Mouse (Mus musculus): ENCODE measurements around the gene Ryr2. TPM values are rescaled to one million over a fixed set of nuclear protein-coding genes. Genes with fewer than 3 reads are reported as not detected.

Gene Ryr2
- polyA plus RNA-seq, 1 experiment = 12.7 TPM

- DNase-seq (ENCODE audit: low read depth) = no peak
- TF ChIP-seq POLR2A (IDR thresholded peaks at IDR 0.05; ENCODE audit: borderline replicate concordance, extremely low read depth, insufficient read depth, insufficient read length, poor library complexity, severe bottlenecking) (no peak), CTCF (IDR thresholded peaks at IDR 0.05; ENCODE audit: borderline replicate concordance, extremely low read depth, insufficient read depth, insufficient read length) (no peak)
These were observed 201.6 kb downstream of the Ryr2 start for GRCm38 (mm10) chr13:11905126-11905525.

DNA sequence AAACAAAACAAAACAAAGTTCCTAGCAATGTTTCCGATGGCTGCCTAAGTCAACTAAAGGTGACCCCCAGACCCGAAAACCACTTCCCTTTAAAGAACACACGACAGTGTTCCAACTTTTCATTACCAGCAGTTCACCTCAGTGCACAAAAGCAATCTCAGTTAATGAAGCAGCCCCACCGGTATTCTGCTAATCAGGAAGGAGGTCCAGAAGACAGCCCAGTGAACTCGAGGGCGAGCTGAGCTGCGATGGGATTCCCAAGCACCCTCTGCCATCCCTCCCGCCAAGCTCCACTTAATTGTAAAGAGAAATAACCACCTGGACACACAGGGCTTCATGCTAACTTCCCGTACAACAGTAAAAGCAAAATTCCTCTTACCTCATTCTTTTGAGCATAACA, 203.5 kb downstream of the Ryr2 start:
- no peak for TF ChIP-seq CTCF (IDR thresholded peaks at IDR 0.05; ENCODE audit: borderline replicate concordance, extremely low read depth, insufficient read depth, insufficient read length)
- no peak for TF ChIP-seq POLR2A (IDR thresholded peaks at IDR 0.05; ENCODE audit: borderline replicate concordance, extremely low read depth, insufficient read depth, insufficient read length, poor library complexity, severe bottlenecking)
- DNase-seq (ENCODE audit: low read depth) = peak; percentile 32

DNA sequence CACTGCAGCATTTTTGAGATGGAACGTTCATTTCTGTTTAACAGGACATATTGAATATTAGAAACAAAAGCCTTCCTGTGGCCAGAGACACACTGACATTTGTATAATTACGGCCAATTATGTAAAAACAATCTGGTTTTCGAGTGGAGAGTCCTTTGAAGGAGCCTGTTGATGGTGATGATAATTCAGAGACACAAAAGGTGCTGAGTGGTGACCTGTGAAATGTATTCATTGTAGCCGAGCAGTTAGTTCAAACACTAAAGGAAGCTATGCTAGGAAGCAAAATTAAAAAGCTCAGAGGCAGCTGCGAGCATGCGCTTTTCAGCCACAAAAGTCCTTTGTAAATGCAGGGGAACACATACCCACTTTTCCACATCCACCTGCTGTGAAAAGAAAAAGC, 203.9 kb downstream of the Ryr2 start:
- no peak for TF ChIP-seq CTCF (IDR thresholded peaks at IDR 0.05; ENCODE audit: borderline replicate concordance, extremely low read depth, insufficient read depth, insufficient read length)
- TF ChIP-seq POLR2A (IDR thresholded peaks at IDR 0.05; ENCODE audit: borderline replicate concordance, extremely low read depth, insufficient read depth, insufficient read length, poor library complexity, severe bottlenecking) = no peak
- DNase-seq (ENCODE audit: low read depth) = peak; percentile 17

- no peak for DNase-seq (ENCODE audit: low read depth)
- TF ChIP-seq CTCF (IDR thresholded peaks at IDR 0.05; ENCODE audit: borderline replicate concordance, extremely low read depth, insufficient read depth, insufficient read length) = no peak
- TF ChIP-seq POLR2A (IDR thresholded peaks at IDR 0.05; ENCODE audit: borderline replicate concordance, extremely low read depth, insufficient read depth, insufficient read length, poor library complexity, severe bottlenecking) = no peak
These were observed 206.1 kb downstream of the Ryr2 start for GRCm38 (mm10) chr13:11900631-11901030.

DNA sequence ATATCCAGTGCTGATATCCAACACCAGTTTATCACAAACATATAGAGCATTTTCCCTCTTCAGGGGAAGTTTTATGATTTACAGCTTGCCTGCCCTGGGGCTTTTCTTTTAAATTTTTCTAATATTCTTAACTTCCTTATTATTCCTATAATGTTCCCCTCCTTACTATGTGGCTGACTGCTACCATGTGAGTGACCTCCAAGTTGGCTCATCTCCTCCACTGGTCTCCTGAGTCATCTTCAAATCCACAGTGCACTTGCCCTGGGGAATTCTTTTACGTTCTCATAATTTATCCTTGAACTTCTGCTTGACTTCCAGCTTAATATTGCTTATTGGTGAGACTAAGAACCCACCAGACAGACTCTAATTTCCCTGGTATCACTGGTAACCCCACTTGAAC, 211.1 kb downstream of the Ryr2 start:
- TF ChIP-seq POLR2A (IDR thresholded peaks at IDR 0.05; ENCODE audit: borderline replicate concordance, extremely low read depth, insufficient read depth, insufficient read length, poor library complexity, severe bottlenecking) (no peak), CTCF (IDR thresholded peaks at IDR 0.05; ENCODE audit: borderline replicate concordance, extremely low read depth, insufficient read depth, insufficient read length) (no peak)
- DNase-seq (ENCODE audit: low read depth) = no peak

- TF ChIP-seq POLR2A (IDR thresholded peaks at IDR 0.05; ENCODE audit: borderline replicate concordance, extremely low read depth, insufficient read depth, insufficient read length, poor library complexity, severe bottlenecking) (no peak), CTCF (IDR thresholded peaks at IDR 0.05; ENCODE audit: borderline replicate concordance, extremely low read depth, insufficient read depth, insufficient read length) (no peak)
- no peak for DNase-seq (ENCODE audit: low read depth)
These were observed 215.0 kb downstream of the Ryr2 start for GRCm38 (mm10) chr13:11891739-11892138.

DNA sequence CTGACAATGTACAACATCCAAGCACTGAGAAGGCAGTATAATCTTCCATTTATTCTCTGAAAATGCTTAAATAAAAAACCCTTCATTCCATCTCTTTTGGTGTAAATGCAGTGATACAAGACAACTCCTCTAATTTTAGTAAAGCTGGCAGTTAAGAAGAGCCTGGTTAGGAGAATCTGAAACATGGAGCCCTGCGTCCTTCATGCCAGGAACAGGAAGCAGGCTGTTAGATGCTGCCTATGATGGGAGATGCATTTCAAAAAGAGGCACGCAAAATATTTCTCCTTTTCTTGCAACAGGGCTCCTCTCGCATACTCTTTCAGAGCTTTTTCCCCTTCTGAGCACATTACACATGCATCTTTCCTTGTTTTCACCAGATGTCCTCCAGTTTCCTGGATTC, 215.6 kb downstream of the Ryr2 start:
- TF ChIP-seq POLR2A (IDR thresholded peaks at IDR 0.05; ENCODE audit: borderline replicate concordance, extremely low read depth, insufficient read depth, insufficient read length, poor library complexity, severe bottlenecking) (no peak), CTCF (IDR thresholded peaks at IDR 0.05; ENCODE audit: borderline replicate concordance, extremely low read depth, insufficient read depth, insufficient read length) (no peak)
- no peak for DNase-seq (ENCODE audit: low read depth)

- DNase-seq (ENCODE audit: low read depth) = no peak
- TF ChIP-seq CTCF (IDR thresholded peaks at IDR 0.05; ENCODE audit: borderline replicate concordance, extremely low read depth, insufficient read depth, insufficient read length) (no peak), POLR2A (IDR thresholded peaks at IDR 0.05; ENCODE audit: borderline replicate concordance, extremely low read depth, insufficient read depth, insufficient read length, poor library complexity, severe bottlenecking) (no peak)
These were observed 222.6 kb downstream of the Ryr2 start for GRCm38 (mm10) chr13:11884175-11884574.

- no peak for DNase-seq (ENCODE audit: low read depth)
- TF ChIP-seq POLR2A (IDR thresholded peaks at IDR 0.05; ENCODE audit: borderline replicate concordance, extremely low read depth, insufficient read depth, insufficient read length, poor library complexity, severe bottlenecking) = no peak
- no peak for TF ChIP-seq CTCF (IDR thresholded peaks at IDR 0.05; ENCODE audit: borderline replicate concordance, extremely low read depth, insufficient read depth, insufficient read length)
These were observed 224.4 kb downstream of the Ryr2 start for GRCm38 (mm10) chr13:11882359-11882758.

- peak; percentile 13 for DNase-seq (ENCODE audit: low read depth)
- TF ChIP-seq CTCF (IDR thresholded peaks at IDR 0.05; ENCODE audit: borderline replicate concordance, extremely low read depth, insufficient read depth, insufficient read length) (no peak), POLR2A (IDR thresholded peaks at IDR 0.05; ENCODE audit: borderline replicate concordance, extremely low read depth, insufficient read depth, insufficient read length, poor library complexity, severe bottlenecking) (no peak)
These were observed 226.1 kb downstream of the Ryr2 start for GRCm38 (mm10) chr13:11880503-11881227.

DNA sequence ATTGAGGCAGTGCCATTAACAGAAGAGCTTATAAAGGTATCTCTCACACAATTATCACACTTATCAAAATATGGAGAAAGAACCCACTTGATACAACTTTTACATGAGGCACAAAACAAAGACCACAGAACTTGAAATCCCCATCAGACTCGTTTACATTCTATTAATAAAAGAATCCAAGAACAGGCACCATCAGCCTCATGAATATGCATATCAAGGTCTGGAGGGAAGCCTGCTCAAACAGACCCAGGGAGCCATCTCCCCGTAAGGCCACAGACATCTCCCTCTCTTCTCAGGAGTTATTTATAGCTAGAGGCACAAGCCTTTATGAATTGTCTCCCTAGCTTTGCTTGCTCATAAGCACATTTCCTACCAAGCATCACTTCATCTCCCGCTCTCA, 227.7 kb downstream of the Ryr2 start:
- TF ChIP-seq CTCF (IDR thresholded peaks at IDR 0.05; ENCODE audit: borderline replicate concordance, extremely low read depth, insufficient read depth, insufficient read length) (no peak), POLR2A (IDR thresholded peaks at IDR 0.05; ENCODE audit: borderline replicate concordance, extremely low read depth, insufficient read depth, insufficient read length, poor library complexity, severe bottlenecking) (no peak)
- DNase-seq (ENCODE audit: low read depth) = no peak

DNA sequence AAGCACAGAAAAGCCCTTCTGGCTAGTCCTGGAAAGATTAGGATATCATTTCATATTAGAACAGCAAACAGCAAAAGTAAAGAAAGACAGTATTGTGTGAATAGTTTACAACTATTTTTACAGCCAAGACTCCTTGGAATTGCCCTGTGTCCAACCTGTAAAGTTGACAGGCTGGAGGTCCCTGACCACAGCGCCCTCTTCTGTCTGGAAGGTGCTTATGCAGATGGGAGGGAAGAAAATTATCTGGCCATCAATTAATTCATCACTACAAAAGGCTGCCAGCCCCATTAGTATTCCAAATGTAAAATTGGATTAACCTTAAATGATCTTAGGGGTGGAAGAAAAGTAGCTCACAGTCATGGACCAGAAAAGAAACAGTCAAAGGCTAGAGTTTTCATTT, 231.9 kb downstream of the Ryr2 start:
- DNase-seq (ENCODE audit: low read depth) = peak; percentile 19
- TF ChIP-seq POLR2A (IDR thresholded peaks at IDR 0.05; ENCODE audit: borderline replicate concordance, extremely low read depth, insufficient read depth, insufficient read length, poor library complexity, severe bottlenecking) (no peak), CTCF (IDR thresholded peaks at IDR 0.05; ENCODE audit: borderline replicate concordance, extremely low read depth, insufficient read depth, insufficient read length) (peak; percentile 48; the same call in 1 of the 2 replicates)
